Mouse (Mus musculus) liver, adult (tissue): ENCODE results near the gene Ttc37.

ENCODE experiments used
- GATA4 ChIP-seq: IDR thresholded peaks from 2 replicates; pipeline ENCODE4 v1.6.1; 2014; ENCODE audit warnings: mild to moderate bottlenecking, low read length; ENCODE audit not compliant: insufficient replicate concordance

Gene Ttc37

GRCm38 (mm10) chr13:76138862-76139261, 40.3 kb downstream of the Ttc37 start:
- TF ChIP-seq GATA4 = no peak

GRCm38 (mm10) chr13:76141117-76141808, 42.7 kb downstream of the Ttc37 start:
- TF ChIP-seq GATA4 = no peak

GRCm38 (mm10) chr13:76150483-76150882, 51.9 kb downstream of the Ttc37 start:
- TF ChIP-seq GATA4 = no peak

GRCm38 (mm10) chr13:76157099-76157498, 58.6 kb downstream of the Ttc37 start:
- no peak for TF ChIP-seq GATA4

GRCm38 (mm10) chr13:76157508-76157907, 59.0 kb downstream of the Ttc37 start:
- no peak for TF ChIP-seq GATA4

GRCm38 (mm10) chr13:76160587-76160986, 62.1 kb downstream of the Ttc37 start:
- no peak for TF ChIP-seq GATA4

GRCm38 (mm10) chr13:76174297-76174696, 75.8 kb downstream of the Ttc37 start:
- no peak for TF ChIP-seq GATA4

GRCm38 (mm10) chr13:76178700-76179099, 80.2 kb downstream of the Ttc37 start:
- no peak for TF ChIP-seq GATA4

GRCm38 (mm10) chr13:76187651-76188050, 89.1 kb downstream of the Ttc37 start:
- no peak for TF ChIP-seq GATA4

- TF ChIP-seq GATA4 = no peak
Measured at GRCm38 (mm10) chr13:76189190-76189589, 90.7 kb downstream of the Ttc37 start.

- TF ChIP-seq GATA4 = no peak
Measured at GRCm38 (mm10) chr13:76190273-76190672, 91.7 kb downstream of the Ttc37 start.

GRCm38 (mm10) chr13:76194937-76195336, 96.4 kb downstream of the Ttc37 start:
- no peak for TF ChIP-seq GATA4

- TF ChIP-seq GATA4 = no peak
Measured at GRCm38 (mm10) chr13:76195431-76196138, 97.1 kb downstream of the Ttc37 start.

- TF ChIP-seq GATA4 = no peak
Measured at GRCm38 (mm10) chr13:76197297-76197848, 98.8 kb downstream of the Ttc37 start.

- TF ChIP-seq GATA4 = no peak
Measured at GRCm38 (mm10) chr13:76199943-76200342, 101.4 kb downstream of the Ttc37 start.

GRCm38 (mm10) chr13:76214928-76215327, 116.4 kb downstream of the Ttc37 start:
- no peak for TF ChIP-seq GATA4

- TF ChIP-seq GATA4 = no peak
Measured at GRCm38 (mm10) chr13:76215397-76215796, 116.9 kb downstream of the Ttc37 start.
